Mouse (Mus musculus) MEL (cell line): ENCODE measurements around the gene Parp8. TPM values are rescaled to one million over a fixed set of nuclear protein-coding genes. Genes with fewer than 3 reads are reported as not detected.

Experiments
- DNase-seq: peaks from one replicate; pipeline ENCODE4 v3.0.0; 2011; ENCODE audit warnings: low read depth, low spot score
- H3K27ac ChIP-seq: 2 replicates; pipeline ENCODE4 v1.5.1; 2012; ENCODE audit warnings: low read depth, mild to moderate bottlenecking, control low read depth, low read length, moderate library complexity; ENCODE audit not compliant: control insufficient read depth
- H3K27me3 ChIP-seq, 2 experiments: fragments of 150-350 bp in 1 of 2; sonication (generic) in 1 of 2; 2 replicates each; pipeline ENCODE4 v1.6.1; 2012; ENCODE audit warnings: low read length in 2 of 2, mild to moderate bottlenecking in 2 of 2, improper control_type of control experiment in 1 of 2, moderate library complexity in 1 of 2; ENCODE audit not compliant: insufficient read depth in 2 of 2, control insufficient read depth in 1 of 2
- H3K36me3 ChIP-seq, 2 experiments: 2 replicates each; pipeline ENCODE4 v1.6.1; 2012 to 2014; ENCODE audit warnings: low read length in 2 of 2, improper control_type of control experiment in 1 of 2, inconsistent platforms in 1 of 2, mild to moderate bottlenecking in 1 of 2; ENCODE audit not compliant: insufficient read depth in 2 of 2, control insufficient read depth in 1 of 2
- H3K4me1 ChIP-seq, 2 experiments: fragments of 150-350 bp in 1 of 2; sonication (generic) in 1 of 2; 2 replicates each; pipeline ENCODE4 v1.6.1; 2012; ENCODE audit warnings: low read length in 2 of 2, improper control_type of control experiment in 1 of 2, mild to moderate bottlenecking in 1 of 2; ENCODE audit not compliant: insufficient read depth in 2 of 2, control insufficient read depth in 1 of 2
- H3K4me3 ChIP-seq, 2 experiments: fragments of 150-350 bp in 1 of 2; sonication (generic) in 1 of 2; 2 replicates each; pipeline ENCODE4 v1.5.1; 2012; ENCODE audit warnings: low read depth in 2 of 2, low read length in 2 of 2, mild to moderate bottlenecking in 2 of 2, moderate library complexity in 2 of 2, control low read depth in 1 of 2, improper control_type of control experiment in 1 of 2; ENCODE audit not compliant: control insufficient read depth in 1 of 2, insufficient read depth in 1 of 2
- H3K79me2 ChIP-seq: 2 replicates; pipeline ENCODE4 v1.6.1; 2012; ENCODE audit warnings: mild to moderate bottlenecking, low read length, moderate library complexity; ENCODE audit not compliant: control insufficient read depth, poor library complexity, insufficient read depth
- H3K9ac ChIP-seq: 2 replicates; pipeline ENCODE4 v1.6.1; 2012; ENCODE audit warnings: low read depth, mild to moderate bottlenecking, control low read depth, low read length, moderate library complexity; ENCODE audit not compliant: control insufficient read depth, poor library complexity, severe bottlenecking
- H3K9me3 ChIP-seq: fragments of 150-350 bp; sonication (generic); replicated peaks from 2 replicates; pipeline ENCODE4 v1.6.1; 2012; ENCODE audit warnings: mild to moderate bottlenecking, low read length, improper control_type of control experiment, moderate library complexity; ENCODE audit not compliant: insufficient read depth
- BHLHE40 ChIP-seq: IDR thresholded peaks from 2 replicates; pipeline ENCODE4 v1.6.1; 2012; ENCODE audit warnings: low read depth, mild to moderate bottlenecking, inconsistent platforms, low read length, improper control_type of control experiment, borderline replicate concordance
- CHD1 ChIP-seq: IDR thresholded peaks from 2 replicates; pipeline ENCODE4 v1.6.1; 2012; ENCODE audit warnings: low read depth, mild to moderate bottlenecking, inconsistent platforms, low read length, improper control_type of control experiment
- CHD2 ChIP-seq: IDR thresholded peaks from 2 replicates; pipeline ENCODE4 v1.6.1; 2011; ENCODE audit warnings: low read length, improper control_type of control experiment
- CTCF ChIP-seq, 3 experiments: IDR thresholded peaks in 2 of 3; conservative IDR thresholded peaks in 1 of 3; 2 replicates each; pipeline ENCODE4 v1.5.1; 2011 to 2012; ENCODE audit warnings: low read length in 3 of 3, low read depth in 2 of 3, mild to moderate bottlenecking in 2 of 3, improper control_type of control experiment in 1 of 3, inconsistent platforms in 1 of 3, mixed read lengths in 1 of 3, moderate library complexity in 1 of 3; ENCODE audit not compliant: control insufficient read depth in 1 of 3, insufficient read depth in 1 of 3, poor library complexity in 1 of 3, severe bottlenecking in 1 of 3
- E2F4 ChIP-seq: IDR thresholded peaks from 2 replicates; pipeline ENCODE4 v1.6.1; 2011; ENCODE audit warnings: low read depth, low read length, improper control_type of control experiment, borderline replicate concordance
- ELF1 ChIP-seq: IDR thresholded peaks from 2 replicates; pipeline ENCODE4 v1.6.1; 2014; ENCODE audit warnings: low read depth, mild to moderate bottlenecking, inconsistent platforms, low read length, improper control_type of control experiment, moderate library complexity
- EP300 ChIP-seq, 2 experiments: IDR thresholded peaks; 2 replicates each; pipeline ENCODE4 v1.6.1; 2011; ENCODE audit warnings: improper control_type of control experiment in 2 of 2, low read length in 2 of 2, low read depth in 1 of 2, mild to moderate bottlenecking in 1 of 2
- ETS1 ChIP-seq: IDR thresholded peaks from 2 replicates; pipeline ENCODE4 v1.6.1; 2012; ENCODE audit warnings: low read depth, mild to moderate bottlenecking, inconsistent platforms, low read length, improper control_type of control experiment, moderate library complexity
- GABPA ChIP-seq: IDR thresholded peaks from 2 replicates; pipeline ENCODE4 v1.6.1; 2012; ENCODE audit warnings: low read depth, mild to moderate bottlenecking, inconsistent platforms, low read length, improper control_type of control experiment, moderate library complexity
- GATA1 ChIP-seq: IDR thresholded peaks from 2 replicates; pipeline ENCODE4 v1.6.1; 2011; ENCODE audit warnings: low read depth, low read length, improper control_type of control experiment
- KAT2A ChIP-seq: conservative IDR thresholded peaks from 2 replicates; pipeline ENCODE4 v1.6.1; 2012; ENCODE audit warnings: low read depth, low read length, improper control_type of control experiment, inconsistent platforms
- MAFK ChIP-seq: IDR thresholded peaks from 2 replicates; pipeline ENCODE4 v1.6.1; 2011; ENCODE audit warnings: low read depth, mild to moderate bottlenecking, low read length, improper control_type of control experiment, borderline replicate concordance
- MAZ ChIP-seq: IDR thresholded peaks from 2 replicates; pipeline ENCODE4 v1.6.1; 2012; ENCODE audit warnings: low read depth, mild to moderate bottlenecking, inconsistent platforms, low read length, improper control_type of control experiment
- MXI1 ChIP-seq: IDR thresholded peaks from 2 replicates; pipeline ENCODE4 v1.6.1; 2011; ENCODE audit warnings: mild to moderate bottlenecking, low read depth, low read length, improper control_type of control experiment
- MYB ChIP-seq: IDR thresholded peaks from 2 replicates; pipeline ENCODE4 v1.6.1; 2011; ENCODE audit warnings: mild to moderate bottlenecking, low read depth, low read length, improper control_type of control experiment
- POLR2AphosphoS2 ChIP-seq: IDR thresholded peaks from 2 replicates; pipeline ENCODE4 v1.6.1; 2011; ENCODE audit warnings: low read length, improper control_type of control experiment
- RAD21 ChIP-seq: IDR thresholded peaks from 2 replicates; pipeline ENCODE4 v1.6.1; 2011; ENCODE audit warnings: mild to moderate bottlenecking, low read depth, low read length, improper control_type of control experiment
- SIN3A ChIP-seq: IDR thresholded peaks from 2 replicates; pipeline ENCODE4 v1.6.1; 2012; ENCODE audit warnings: low read length, improper control_type of control experiment, inconsistent platforms
- SMC3 ChIP-seq: IDR thresholded peaks from 2 replicates; pipeline ENCODE4 v1.6.1; 2011; ENCODE audit warnings: low read depth, low read length, improper control_type of control experiment
- TCF12 ChIP-seq: IDR thresholded peaks from 2 replicates; pipeline ENCODE4 v1.6.1; 2014; ENCODE audit warnings: low read depth, mild to moderate bottlenecking, inconsistent platforms, low read length, improper control_type of control experiment, moderate library complexity
- UBTF ChIP-seq: IDR thresholded peaks from 2 replicates; pipeline ENCODE4 v1.6.1; 2012; ENCODE audit warnings: low read depth, mild to moderate bottlenecking, inconsistent platforms, low read length, improper control_type of control experiment, moderate library complexity, borderline replicate concordance; ENCODE audit not compliant: insufficient read depth
- ZC3H11A ChIP-seq: IDR thresholded peaks from 2 replicates; pipeline ENCODE4 v1.6.1; 2012; ENCODE audit warnings: low read depth, mild to moderate bottlenecking, inconsistent platforms, low read length, improper control_type of control experiment
- ZKSCAN1 ChIP-seq: IDR thresholded peaks from 2 replicates; pipeline ENCODE4 v1.6.1; 2012; ENCODE audit warnings: low read depth, mild to moderate bottlenecking, inconsistent platforms, low read length, improper control_type of control experiment, moderate library complexity
- polyA plus RNA-seq, 2 experiments: library from polyadenylated mRNA; stranded (reverse) in 1 of 2; unstranded in 1 of 2; fragments of >175 nt in 1 of 2; fragments of >200 nt in 1 of 2; gene quantifications; 2 replicates each; pipeline versions ENCODE4 v1.2.1 to v1.2.4; 2012; ENCODE audit warnings: low replicate concordance in 2 of 2, low read depth in 1 of 2; ENCODE audit not compliant: insufficient read length in 2 of 2, insufficient read depth in 1 of 2, missing spikeins in 1 of 2
- total RNA-seq: library from RNA; depleted of rRNA; stranded (reverse); fragments of 300-350 nt; gene quantifications from 2 replicates; pipeline ENCODE4 v1.2.3, GENCODE M21; 2012

Gene Parp8
- total and polyA plus RNA-seq, 3 experiments, result not detected

- DNase-seq, result no peak
- H3K9ac ChIP-seq, result no peak overlapping the region
- H3K27ac ChIP-seq, result no peak overlapping the region
- H3K9me3 ChIP-seq, result no peaks in the 10 kb centered on the region
- H3K27me3 ChIP-seq, result no peaks in the 10 kb centered on the region
- H3K4me3 ChIP-seq, result no peak overlapping the region
- TF ChIP-seq GABPA (no peak), CHD1 (no peak), TCF12 (no peak), SMC3 (no peak), SIN3A (no peak), MXI1 (no peak), RAD21 (no peak), MYB (no peak), ZC3H11A (no peak), KAT2A (no peak), MAZ (no peak), ZKSCAN1 (no peak), BHLHE40 (no peak), CHD2 (no peak), E2F4 (no peak), UBTF (no peak), GATA1 (no peak), MAFK (no peak)
- H3K36me3 ChIP-seq, result no peaks in the 10 kb centered on the region
- H3K4me1 ChIP-seq, result no peaks in the 10 kb centered on the region
- H3K79me2 ChIP-seq, result no peaks in the 10 kb centered on the region
These were observed 36.6 kb downstream of the Parp8 start for GRCm38 (mm10) chr13:116988706-116989105.

GRCm38 (mm10) chr13:116988208-116988607, 37.1 kb downstream of the Parp8 start:
- no peaks in the 10 kb centered on the region for H3K9me3 ChIP-seq
- no peak overlapping the region for H3K9ac ChIP-seq
- no peak overlapping the region for H3K4me3 ChIP-seq
- H3K27me3 ChIP-seq, result no peaks in the 10 kb centered on the region
- TF ChIP-seq ETS1 (no peak), SIN3A (no peak), EP300 (IDR thresholded peaks at IDR 0.05; ENCODE audit: low read depth in 1 of 2, low read length in 2 of 2) (no peak), MAFK (no peak), CTCF (IDR thresholded peaks at IDR 0.05 in 2 of 3, conservative IDR thresholded peaks at IDR 0.05 in 1 of 3; ENCODE audit: control insufficient read depth in 1 of 3, insufficient read depth in 1 of 3, low read depth in 2 of 3, low read length in 3 of 3, poor library complexity in 1 of 3, severe bottlenecking in 1 of 3) (no peak), MXI1 (no peak), POLR2AphosphoS2 (no peak), KAT2A (no peak), RAD21 (no peak), ELF1 (no peak), SMC3 (no peak), ZKSCAN1 (no peak)
- H3K79me2 ChIP-seq, result no peaks in the 10 kb centered on the region
- DNase-seq, result no peak
- no peaks in the 10 kb centered on the region for H3K36me3 ChIP-seq
- no peaks in the 10 kb centered on the region for H3K4me1 ChIP-seq
- no peak overlapping the region for H3K27ac ChIP-seq
